Mouse (Mus musculus) lung, adult 2 months (tissue): Measurements from ENCODE around the gene Arhgef28. TPM values are rescaled to one million over a fixed set of nuclear protein-coding genes. Genes with fewer than 3 reads are reported as not detected.

Experiments used
- DNase-seq: peaks from one replicate; pipeline ENCODE4 v3.0.0; 2022
- H3K4me1 ChIP-seq: fragments of 200-500 bp; 2 replicates; pipeline ENCODE4 v1.6.1; 2011; ENCODE audit warnings: low read length; ENCODE audit not compliant: control insufficient read depth, insufficient read depth
- H3K4me3 ChIP-seq: fragments of 200-500 bp; replicated peaks from 2 replicates; pipeline ENCODE3; 2011; ENCODE audit warnings: low read depth, mild to moderate bottlenecking, control low read depth, low read length; ENCODE audit errors: extremely low read depth
- CTCF ChIP-seq: fragments of 200-500 bp; IDR thresholded peaks from 2 replicates; pipeline ENCODE4 v1.5.1; 2011; ENCODE audit warnings: mild to moderate bottlenecking, low read length, control low read depth; ENCODE audit not compliant: insufficient read depth
- POLR2A ChIP-seq: fragments of 200-500 bp; IDR thresholded peaks from 2 replicates; pipeline ENCODE4 v1.6.1; 2011; ENCODE audit warnings: low read depth, mild to moderate bottlenecking, control low read depth, low read length, borderline replicate concordance; ENCODE audit errors: extremely low read depth
- whole genome bisulfite sequencing: fragments of 180-500 bp; shearing (Covaris S2); methylation state at CpG from one replicate; pipeline ENCODE4 v1.1.7; 2018; 5-methylcytosine and 5-hydroxymethylcytosine counted together
- polyA plus RNA-seq: library from polyadenylated mRNA; depleted of rRNA; stranded (reverse); fragments of >200 nt; gene quantifications from 2 replicates; pipeline ENCODE4 v1.2.3, GENCODE M21; 2012

Arhgef28 gene
- polyA plus RNA-seq, 1 experiment, result 16.0 TPM

DNA sequence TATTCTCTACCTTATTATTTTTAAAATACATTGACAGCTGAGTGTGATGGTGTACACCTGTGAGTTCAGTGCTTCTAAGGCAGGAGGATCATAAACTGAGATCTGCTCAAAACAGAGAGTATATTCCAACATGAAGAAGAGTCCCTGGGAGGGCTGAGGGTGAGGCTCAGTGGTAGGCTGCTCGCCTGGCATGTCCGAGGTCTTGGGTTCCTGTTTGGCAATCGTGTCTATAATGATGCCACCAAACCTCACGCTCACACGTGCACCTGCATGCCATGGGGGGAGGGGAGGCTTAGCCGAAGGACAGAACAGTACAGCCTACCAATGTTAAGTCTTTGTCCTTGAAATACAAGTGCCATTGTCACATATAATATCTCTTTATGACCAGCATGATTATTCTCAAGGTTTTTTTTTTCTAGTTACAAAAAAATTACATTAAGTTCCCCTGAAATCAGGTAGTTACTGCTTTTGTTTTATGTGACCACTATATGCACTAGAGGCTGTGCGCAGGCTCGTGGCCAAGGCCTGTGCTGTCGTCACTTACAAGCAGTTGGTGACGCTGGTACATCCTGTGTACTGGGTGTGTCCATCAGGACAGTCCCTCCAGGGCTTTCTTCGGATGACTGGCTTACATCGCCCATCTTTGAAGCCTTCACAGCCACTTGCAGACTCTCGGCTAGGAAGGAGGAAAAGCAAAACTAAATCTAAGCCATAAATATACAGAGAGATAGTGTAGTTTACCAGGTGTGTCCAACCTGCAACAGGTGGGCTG lies 264.1 kb downstream of the Arhgef28 start:
- H3K4me1 ChIP-seq, result no peaks in the 10 kb centered on the region
- no peak overlapping the region for H3K4me3 ChIP-seq
- WGBS, result 73% methylated on average over 13 of the region's 13 CpGs
- TF ChIP-seq CTCF, result no peak
- no peak for DNase-seq

DNA sequence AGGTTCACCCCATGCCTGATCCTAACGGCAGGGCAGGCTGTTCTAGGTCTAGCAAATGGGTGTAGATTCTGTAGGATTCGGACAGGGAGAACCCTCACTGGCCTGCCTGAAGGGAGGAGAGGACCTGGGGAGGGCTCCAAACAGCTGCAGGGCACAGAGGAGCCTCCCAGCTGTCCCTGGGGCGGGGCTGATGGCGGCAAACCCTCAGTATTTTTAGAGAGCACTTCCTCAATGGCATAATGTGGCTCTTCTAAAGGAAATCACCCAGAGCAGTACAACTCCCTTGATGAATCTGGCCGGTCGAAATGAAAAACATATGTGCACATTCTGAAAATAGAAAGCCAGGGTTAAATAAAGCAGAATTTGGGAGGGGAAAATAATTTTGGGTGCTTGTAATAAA lies 265.1 kb downstream of the Arhgef28 start:
- WGBS, result 49% methylated on average over 6 of the region's 6 CpGs
- Histone ChIP-seq H3K4me1 (no peaks in the 10 kb centered on the region), H3K4me3 (no peak overlapping the region)
- TF ChIP-seq CTCF (no peak), POLR2A (no peak)
- no peak for DNase-seq

DNA sequence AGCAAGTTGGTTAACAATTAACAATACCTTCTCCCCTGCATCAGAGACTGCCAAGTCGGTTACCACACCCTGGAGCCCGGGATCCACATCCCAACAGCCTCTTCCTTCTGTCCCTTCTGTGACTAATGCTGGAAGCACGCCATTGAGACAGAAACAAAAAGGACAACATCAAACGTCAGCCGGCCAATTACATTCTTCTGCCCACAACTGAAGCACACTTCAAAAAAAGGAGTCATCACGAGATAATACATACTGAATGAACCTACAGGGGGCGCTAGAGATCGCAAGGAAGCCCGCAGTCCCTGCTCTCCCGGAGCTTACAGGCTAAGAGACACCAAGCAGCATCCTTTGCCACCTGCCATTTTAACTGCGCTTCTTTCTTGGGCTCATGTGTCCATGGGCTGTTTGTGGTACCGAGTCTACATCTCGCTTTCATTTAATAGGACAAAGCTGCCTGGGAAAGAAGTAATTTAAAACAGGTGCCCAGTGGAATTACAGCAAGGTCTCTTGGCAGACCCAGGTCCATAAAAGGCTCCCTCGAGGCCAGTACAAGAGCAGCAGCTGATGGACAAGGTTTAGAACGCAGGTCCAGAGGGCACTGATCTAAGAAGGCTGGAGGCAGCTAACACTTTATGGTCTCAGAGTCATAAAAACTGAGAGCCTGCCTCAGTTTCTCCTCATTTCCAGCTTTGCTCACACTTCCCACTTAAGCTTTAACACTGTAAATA lies 266.6 kb downstream of the Arhgef28 start:
- 56% methylated on average over 15 of the region's 15 CpGs for WGBS
- Histone ChIP-seq H3K4me3 (no peak overlapping the region), H3K4me1 (no peaks in the 10 kb centered on the region)
- TF ChIP-seq POLR2A (no peak), CTCF (0 out of 2 replicates have a peak, but pooled peaks have one; percentile 19)
- no peak for DNase-seq

DNA sequence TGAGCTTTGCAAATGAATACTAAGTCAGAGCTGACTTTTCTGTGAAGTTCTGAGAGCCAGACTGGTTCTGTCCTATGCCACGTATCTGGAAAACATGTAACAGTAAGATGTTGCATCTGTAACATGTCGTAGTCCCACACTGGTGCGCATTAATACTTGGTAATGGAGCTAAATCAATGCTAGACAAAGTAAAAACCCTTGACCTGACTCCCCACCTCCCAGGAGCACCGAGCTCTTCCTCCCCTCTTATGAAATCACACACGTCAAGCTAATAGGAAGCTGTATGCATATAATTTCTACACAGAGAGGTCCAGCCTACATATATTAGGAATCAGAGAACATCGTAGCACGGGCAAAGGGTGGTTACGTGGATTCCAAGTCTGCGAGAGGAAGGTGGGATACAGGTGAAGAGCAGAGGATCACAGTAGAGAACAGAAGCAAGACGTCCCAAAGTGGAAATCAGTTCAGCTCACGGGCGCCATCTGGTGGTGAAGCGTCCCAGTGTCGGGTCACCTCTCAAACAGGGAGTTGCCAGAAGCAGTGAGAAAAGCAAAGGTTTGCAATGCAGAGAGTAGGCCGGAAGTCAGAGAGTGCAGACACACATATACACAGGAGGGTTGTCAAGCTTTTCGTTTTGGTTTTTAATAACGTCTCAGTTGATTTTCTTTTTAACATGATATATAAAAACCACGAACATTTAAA lies 267.5 kb downstream of the Arhgef28 start:
- DNase-seq, result peak; percentile 87
- WGBS, result 28% methylated on average over 18 of the region's 18 CpGs
- Histone ChIP-seq H3K4me3 (no peak overlapping the region), H3K4me1 (no peaks in the 10 kb centered on the region)
- TF ChIP-seq POLR2A, result no peak
- peak; percentile 91 for TF ChIP-seq CTCF

DNA sequence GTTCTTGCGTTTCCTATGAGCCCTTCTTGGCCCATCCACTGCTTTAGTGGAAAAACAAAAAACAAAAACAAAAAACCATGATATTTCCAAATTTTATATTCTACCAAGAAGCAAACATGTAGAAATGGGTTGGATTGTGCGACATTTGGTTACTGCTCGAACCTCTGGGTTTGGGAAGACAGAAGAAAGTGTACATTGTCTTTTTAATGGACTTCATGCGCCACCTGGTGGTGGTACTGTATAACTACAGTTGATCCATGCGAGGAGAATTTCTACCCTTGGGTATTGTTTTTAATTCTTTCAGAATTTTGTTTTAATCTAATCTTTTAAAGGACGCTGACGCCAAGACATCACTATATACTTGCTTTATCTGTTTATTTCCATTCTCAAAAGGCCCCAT lies 268.3 kb downstream of the Arhgef28 start:
- peak; percentile 43 for DNase-seq
- Histone ChIP-seq H3K4me3 (no peak overlapping the region), H3K4me1 (no peaks in the 10 kb centered on the region)
- 16% methylated on average over 7 of the region's 7 CpGs for whole genome bisulfite sequencing
- no peak for TF ChIP-seq POLR2A
- TF ChIP-seq CTCF, result peak; percentile 32; the same call in 1 of the 2 replicates

DNA sequence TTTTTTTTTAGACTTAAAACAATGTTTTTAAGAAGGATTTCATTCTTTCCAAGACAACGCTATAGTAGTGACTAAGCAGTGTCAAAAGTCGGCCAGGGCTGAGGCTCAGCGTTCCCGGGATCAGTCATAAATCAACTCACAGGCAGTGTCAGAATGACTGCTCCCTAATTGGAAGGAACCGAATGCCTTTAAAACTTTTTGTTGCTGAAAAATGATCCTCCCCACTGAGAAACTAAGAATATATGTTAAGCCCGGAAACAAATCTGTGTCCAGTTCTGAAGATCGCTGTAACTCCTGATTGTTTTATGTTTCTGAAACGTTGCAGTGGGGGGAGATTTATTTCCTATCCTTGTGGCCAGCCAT lies 278.1 kb downstream of the Arhgef28 start:
- Histone ChIP-seq H3K4me1 (no peaks in the 10 kb centered on the region), H3K4me3 (no peak overlapping the region)
- TF ChIP-seq CTCF (no peak), POLR2A (no peak)
- DNase-seq, result no peak
- 23% methylated on average over 8 of the region's 8 CpGs for WGBS

DNA sequence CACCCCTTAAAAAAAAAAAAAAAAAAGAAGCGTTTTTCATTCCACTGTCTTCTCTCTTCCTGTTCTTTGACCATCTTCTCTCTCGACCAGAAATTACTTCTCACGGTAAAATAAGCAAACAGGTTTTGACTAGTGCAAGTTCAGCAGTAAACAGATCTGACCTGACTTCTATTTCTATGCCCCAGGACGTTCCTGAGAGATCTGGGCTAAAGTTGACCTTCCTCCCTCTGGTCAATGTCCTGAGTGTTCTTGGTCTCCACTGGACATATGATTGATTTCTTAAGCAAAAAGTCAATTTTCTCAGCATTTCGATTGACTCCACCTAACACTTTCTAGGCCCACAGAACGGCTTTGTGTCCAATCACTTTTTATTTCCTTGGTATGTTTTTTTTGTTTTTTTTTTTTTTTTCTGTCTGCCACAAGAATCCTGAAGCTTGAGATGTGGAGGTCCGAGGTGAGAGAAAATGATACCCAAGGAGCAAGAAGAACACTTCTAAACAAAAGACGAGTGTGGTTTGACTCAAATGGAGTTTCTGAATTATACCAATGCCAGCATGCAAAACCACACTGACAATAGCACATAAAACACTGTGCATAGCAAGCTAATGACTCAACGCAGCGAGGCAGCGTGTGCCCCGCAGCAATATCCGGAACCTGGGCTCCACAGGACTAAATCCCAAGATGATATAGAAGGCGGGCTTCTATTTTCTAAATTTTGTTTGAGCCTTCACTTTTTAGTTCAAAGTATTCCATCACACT lies 278.7 kb downstream of the Arhgef28 start:
- DNase-seq, result no peak
- no peak overlapping the region for H3K4me3 ChIP-seq
- TF ChIP-seq POLR2A (no peak), CTCF (no peak)
- no peaks in the 10 kb centered on the region for H3K4me1 ChIP-seq
- WGBS, result 40% methylated on average over 14 of the region's 14 CpGs

DNA sequence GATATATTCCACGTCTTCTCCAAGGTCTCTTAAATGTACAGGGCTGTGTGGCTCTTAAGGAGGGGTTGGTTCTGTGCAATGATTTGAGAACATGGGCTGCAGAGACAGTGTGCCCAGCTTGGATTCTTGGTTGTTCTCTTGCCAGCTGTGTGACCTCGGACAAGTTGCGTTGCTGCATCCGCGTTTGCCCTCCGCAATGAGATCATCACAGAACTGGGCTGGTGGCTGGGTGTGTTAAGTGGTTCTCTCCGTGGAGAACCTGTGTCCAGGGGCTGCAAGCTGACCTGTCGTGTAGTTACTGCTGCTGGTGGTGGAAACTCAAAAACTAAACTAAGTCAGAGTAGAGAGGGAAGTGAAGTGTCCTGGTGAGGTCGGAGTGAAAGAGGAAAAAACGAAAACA lies 279.9 kb downstream of the Arhgef28 start:
- no peak for TF ChIP-seq POLR2A

DNA sequence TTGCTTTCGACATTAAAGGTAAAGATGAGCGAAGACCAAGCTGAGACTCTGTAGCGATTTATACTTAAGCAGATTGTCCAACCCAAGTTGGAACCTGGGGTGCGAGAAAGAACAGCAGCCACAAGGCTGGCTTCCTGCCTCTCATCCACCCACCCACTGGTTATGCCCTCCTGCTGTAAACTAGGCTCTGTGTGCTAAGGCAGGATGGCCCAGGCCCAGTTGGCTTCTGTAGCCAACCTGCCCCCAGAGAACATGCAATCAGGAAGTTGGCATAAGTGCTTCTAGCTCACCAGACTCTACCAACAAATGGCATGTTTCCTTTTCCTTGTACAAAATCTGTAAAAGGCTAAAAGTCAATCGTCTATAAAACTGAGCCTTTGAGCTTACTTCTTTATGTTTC lies 283.2 kb downstream of the Arhgef28 start:
- DNase-seq, result no peak
- 88% methylated on average over 5 of the region's 5 CpGs for WGBS

More for the DNA sequence above, 279.9 kb downstream of the Arhgef28 start:
- DNase-seq, result no peak
- WGBS, result 74% methylated on average over 10 of the region's 10 CpGs
- Histone ChIP-seq H3K4me3 (no peak overlapping the region), H3K4me1 (no peaks in the 10 kb centered on the region)

More for the DNA sequence above, 283.2 kb downstream of the Arhgef28 start:
- TF ChIP-seq POLR2A, result no peak
- TF ChIP-seq CTCF, result no peak
- Histone ChIP-seq H3K4me1 (no peaks in the 10 kb centered on the region), H3K4me3 (no peak overlapping the region)
